Mouse (Mus musculus) frontal cortex, adult (tissue): ENCODE measurements at regions not wholly inside any gene's neighbourhood (a gene's known extent, or its start where the extent isn't known, plus 50 kb on each side); places are given as distances from the start of the nearest gene placed in this dataset.

Experiments
- ATAC-seq: cut with Nextera tagmentation; 2 replicates; pipeline ENCODE4 v1.9.2; 2017; ENCODE audit warnings: mild to moderate bottlenecking, moderate library complexity, mixed read lengths; ENCODE audit not compliant: low TSS enrichment

GRCm38 (mm10) chr6:51057229-51057628 lies 375.2 kb upstream of the Nfe2l3 start:
- peak; percentile 55 for ATAC-seq

DNA sequence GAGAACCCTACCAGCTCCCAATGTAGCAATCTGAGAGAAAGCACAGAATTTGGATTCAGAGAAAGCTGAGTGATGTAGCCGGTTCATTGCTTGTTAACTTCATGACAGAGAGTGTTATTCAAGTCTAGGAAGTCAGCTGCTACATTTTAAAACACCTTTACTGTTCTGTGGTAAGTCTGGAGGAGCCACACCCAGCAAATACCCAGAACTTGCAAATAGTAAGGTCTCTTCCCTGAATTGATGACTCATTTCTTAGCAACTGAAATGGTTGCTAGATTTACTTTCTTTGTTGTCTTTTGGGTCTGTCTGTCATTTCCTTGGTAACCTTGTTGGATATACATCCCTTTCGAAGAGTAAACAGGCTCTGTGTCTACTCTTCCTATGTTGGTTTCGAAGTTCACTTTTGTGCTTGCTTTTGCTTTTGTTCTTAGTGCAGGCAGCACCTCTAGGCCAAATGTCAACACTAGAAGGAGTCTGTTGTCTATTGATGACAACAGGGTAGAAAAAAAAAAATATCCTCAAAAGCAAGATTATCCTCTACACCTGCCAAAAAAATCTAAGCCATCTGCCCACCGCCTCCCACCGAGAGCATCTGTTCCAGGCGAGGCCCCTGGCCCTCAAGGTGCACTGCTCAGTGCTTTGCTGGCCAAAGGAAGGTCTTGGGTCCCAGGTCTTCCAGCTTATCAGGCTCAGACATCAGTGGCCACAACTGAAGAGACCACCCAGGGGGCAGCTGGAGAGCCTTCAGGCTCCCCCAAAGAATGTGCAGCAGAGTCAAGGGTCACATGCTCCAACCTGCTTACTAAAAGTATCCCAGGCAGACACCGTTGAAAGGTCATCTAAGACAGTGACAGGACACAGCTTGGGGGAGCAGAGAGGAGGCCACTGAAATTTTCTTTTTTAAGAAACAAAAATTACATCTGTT lies 372.3 kb upstream of the Nfe2l3 start:
- no peak for ATAC-seq

- ATAC-seq, result no peak
Observed at GRCm38 (mm10) chr6:51060848-51061535, 371.5 kb upstream of the Nfe2l3 start.

GRCm38 (mm10) chr6:51065156-51065555 lies 367.3 kb upstream of the Nfe2l3 start:
- no peak for ATAC-seq

DNA sequence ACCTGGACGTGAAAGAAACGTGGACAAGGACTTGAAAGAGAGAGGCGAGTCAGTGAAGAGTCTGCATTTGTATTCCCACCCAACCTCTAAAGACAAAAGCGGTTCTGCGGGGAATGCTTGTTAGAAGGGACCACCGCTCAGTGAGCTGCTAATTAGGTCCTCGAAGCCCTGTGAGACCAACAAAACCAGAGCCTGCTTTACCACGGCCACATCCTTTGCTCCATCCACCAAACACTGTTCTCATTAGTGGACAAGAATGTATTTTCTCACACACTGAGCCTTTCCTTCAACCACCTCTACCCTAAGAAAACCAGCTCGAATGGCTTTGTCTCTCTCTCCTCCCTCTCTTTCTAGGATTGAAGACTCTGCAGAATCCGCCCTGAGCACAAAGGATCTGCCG lies 365.1 kb upstream of the Nfe2l3 start:
- no peak for ATAC-seq

- ATAC-seq, result no peak
Observed at GRCm38 (mm10) chr6:51069945-51070344, 362.5 kb upstream of the Nfe2l3 start.

- no peak for ATAC-seq
Observed at GRCm38 (mm10) chr6:51071243-51071642, 361.2 kb upstream of the Nfe2l3 start.

DNA sequence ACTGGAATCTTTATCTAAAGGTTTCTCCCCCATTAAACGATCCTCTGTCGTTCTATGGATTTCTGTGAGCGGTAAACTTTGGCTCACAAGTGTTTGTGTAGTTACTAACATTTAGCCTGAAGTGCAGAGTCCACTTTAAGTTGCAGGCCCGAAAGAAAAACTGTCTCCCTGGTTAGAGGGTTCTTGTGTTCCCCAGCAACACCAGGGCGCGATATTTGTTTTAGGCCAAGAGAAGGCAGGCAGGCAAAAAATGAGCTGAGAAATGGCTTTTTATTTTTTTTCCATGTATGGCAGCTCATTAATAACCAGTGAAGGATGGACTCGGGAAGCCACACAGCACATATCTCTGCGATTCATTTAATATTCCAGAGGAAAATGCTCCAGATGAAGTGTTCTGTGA lies 357.4 kb upstream of the Nfe2l3 start:
- ATAC-seq, result no peak

GRCm38 (mm10) chr6:51076861-51077768 lies 355.4 kb upstream of the Nfe2l3 start:
- no peak for ATAC-seq

GRCm38 (mm10) chr6:51077769-51078096 lies 354.7 kb upstream of the Nfe2l3 start:
- ATAC-seq, result no peak

GRCm38 (mm10) chr6:51078353-51078966 lies 354.0 kb upstream of the Nfe2l3 start:
- ATAC-seq, result no peak

GRCm38 (mm10) chr6:51078967-51079355 lies 353.5 kb upstream of the Nfe2l3 start:
- ATAC-seq, result no peak

- no peak for ATAC-seq
Observed at GRCm38 (mm10) chr6:51081056-51081455, 351.4 kb upstream of the Nfe2l3 start.

DNA sequence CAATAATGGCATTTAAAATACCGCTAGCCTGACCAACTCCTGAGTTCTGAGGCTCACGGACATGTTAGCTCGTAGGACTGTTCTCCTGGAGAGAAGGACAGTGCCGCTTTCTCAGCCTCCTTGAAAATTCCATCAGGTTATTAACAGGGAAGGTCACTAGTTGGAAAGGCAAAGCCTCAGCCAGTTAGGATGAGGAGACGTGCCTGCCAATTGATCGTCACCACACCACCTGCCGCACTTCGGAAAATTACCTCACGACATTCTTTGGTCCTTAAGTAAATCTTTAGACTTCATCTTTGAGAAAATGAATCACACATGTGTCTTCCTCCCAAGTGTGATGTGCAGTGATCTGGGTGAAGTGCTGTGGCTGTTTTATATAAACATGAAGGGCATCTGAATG lies 347.8 kb upstream of the Nfe2l3 start:
- ATAC-seq, result no peak

DNA sequence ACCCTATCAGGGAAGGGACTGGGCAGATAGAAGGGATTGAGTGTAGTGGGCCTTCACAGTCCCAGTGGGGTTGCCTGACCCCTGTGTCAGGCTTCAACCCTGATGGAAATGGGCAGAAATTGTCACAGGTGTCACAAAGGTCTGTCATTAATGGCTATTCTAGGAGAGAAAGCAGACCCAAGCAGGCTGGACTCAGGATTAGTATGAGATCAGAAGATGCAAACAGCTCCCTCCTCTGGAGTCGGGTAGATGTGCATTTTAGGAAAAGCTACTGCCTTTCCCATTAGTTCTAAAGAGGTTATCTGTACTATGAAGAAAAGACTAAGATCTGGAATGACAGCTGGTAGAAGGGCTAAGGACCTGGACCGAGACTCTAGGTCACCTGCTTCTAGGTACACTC lies 346.9 kb upstream of the Nfe2l3 start:
- no peak for ATAC-seq

GRCm38 (mm10) chr6:51086347-51086746 lies 346.1 kb upstream of the Nfe2l3 start:
- no peak for ATAC-seq

DNA sequence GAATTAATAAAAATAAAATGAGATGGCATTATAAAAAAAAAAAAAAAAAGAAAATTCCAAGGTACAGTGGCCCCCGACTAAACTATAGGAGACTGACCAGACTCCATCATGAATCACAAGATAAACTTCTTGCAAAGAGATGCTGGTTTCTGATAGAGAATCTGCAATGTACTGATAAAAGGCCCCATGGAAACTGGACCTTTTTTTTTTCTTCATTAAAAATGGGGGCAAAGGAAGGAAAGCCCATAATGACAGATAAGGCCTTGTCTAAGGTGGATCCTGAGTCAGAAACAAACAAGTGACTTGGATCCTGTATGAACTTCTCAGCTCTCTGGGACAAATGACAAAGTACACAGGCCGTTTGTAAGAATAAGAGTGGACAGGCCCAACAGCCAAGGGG lies 344.7 kb upstream of the Nfe2l3 start:
- no peak for ATAC-seq

- no peak for ATAC-seq
Observed at GRCm38 (mm10) chr6:51088641-51089372, 343.7 kb upstream of the Nfe2l3 start.

DNA sequence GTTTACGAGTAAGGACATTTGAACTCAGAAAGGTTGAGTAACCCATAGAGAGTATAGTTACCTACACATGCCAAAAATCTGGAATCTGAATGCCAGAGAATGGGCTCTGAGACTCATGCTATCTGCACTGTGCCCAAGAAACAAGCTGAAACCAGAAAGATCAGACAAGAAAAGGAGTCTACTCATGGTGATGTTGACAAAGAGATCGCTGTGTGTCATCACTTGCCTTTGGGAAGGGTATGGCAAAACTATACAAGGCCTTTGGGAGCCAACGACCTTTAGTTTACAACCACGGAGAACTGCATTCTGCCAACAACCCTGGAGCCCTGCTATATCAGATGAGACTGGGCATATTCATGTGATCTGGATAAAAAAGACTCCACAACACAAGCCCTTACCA lies 339.3 kb upstream of the Nfe2l3 start:
- ATAC-seq, result no peak

DNA sequence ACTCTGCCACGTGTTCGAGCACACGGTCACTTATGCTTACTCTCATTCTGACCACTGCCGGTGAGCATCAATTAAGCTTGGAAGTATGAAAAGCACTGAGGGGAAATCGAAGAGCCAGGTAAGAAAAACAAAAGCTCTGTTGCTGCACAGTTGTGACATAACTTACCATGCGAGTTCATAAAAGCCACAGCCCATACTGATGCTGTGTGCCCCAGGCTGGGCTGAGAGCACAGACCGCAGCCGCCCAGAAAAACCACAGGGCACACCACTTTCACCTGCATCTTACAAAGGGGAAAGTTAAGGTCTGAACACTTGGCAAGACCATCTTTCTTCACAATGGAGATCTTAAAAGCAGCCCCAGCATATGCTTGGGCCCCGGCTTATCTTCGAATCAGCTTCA lies 338.2 kb upstream of the Nfe2l3 start:
- ATAC-seq, result no peak

GRCm38 (mm10) chr6:51097488-51097887 lies 335.0 kb upstream of the Nfe2l3 start:
- ATAC-seq, result no peak
